Mouse (Mus musculus): Measurements from ENCODE around the gene Chrne.

Chrne gene

DNA sequence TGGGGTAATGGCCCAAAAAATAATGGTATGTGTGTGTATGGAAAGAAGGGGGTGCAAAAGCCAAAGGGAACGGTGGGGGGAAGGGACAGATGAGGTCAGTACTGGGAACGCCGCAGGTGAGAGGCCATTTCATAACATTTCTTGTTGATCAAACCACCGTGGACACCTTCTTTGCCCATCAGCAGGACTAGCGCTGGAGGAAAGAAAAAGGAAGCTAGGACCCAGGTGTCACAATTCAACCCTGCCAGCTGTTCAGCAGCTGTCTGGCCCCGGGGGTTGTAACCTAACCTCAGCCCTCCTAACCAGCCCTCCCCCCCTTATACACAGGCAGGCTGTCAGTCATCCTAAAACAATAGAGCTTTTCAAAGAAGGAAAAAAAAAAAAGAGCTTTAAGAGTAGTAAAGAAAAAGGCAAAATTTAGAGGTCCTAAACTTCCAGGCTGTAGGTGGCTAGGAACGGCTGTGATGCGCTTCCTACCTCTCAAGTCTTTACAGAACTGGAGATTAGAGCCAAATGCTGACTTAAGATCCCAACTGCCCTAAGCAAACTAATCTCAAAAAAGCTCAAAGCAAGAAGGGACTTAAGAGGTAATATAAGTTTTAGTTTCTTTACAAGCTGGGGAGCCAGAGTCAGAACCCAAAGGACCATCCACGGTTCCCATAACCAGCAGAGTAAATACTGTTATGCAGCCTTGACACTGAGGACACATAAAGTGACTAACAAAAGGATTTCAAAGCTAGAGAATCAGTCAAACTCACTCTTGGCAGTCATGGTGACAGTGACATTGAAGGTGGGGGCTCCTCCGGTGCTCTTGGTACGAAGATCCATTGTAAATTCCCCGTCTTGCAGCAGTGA lies 33.2 kb upstream of the Chrne start:
- no peak for DNase-seq (ENCODE audit: low spot score)

DNA sequence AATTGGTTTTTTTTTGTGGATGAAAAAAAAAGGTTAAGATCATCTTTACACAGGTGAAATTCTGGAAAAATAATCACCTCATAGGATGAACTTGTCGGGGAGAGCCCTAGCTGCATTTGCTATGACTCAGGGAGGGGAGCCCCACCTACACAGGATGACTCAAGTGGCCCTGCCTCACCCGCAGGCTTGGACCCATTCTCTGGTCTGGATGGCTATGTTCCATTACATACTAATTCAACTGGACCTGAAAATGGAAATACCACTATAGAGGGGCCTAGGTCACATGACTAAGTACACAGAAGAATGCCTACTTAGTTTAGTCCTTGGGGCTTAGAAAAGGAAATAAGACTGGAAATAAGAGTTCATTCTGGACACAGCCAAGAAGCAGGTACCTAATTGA lies 32.4 kb upstream of the Chrne start:
- DNase-seq (ENCODE audit: low spot score) = no peak

DNA sequence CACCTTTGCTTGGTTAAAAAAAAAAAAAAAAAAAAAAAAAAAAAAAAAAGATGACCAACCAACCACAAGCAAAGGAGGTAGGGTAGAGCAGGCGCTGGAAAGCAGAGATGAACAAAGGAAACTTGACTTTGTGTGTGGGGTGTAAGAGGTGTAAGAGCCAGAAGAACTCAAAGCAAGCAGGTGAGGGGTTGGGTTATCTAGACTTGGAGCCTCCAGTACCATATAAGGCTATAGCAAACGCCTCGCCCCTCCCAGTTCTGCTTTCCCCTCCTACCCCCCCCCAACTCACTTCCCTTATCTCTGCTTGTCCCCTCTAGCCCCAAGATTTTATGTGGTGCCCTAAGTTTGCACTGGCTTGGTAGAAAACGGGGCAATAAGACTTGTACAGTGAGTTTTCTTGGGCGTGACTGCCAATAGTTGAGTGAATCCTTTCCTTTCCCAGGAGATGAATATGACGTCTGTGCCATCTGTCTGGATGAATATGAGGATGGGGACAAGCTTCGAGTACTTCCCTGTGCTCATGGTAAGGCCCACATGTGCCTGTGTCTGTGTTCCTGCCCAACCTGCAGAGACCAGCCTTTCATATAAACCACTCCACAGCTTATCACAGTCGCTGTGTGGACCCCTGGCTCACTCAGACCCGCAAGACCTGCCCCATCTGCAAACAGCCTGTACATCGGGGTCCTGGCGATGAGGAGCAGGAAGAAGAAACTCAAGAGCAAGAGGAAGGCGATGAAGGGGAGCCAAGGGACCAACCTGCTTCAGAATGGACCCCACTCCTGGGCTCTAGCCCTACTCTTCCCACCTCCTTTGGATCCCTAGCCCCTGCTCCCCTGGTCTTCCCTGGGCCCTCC lies 31.5 kb upstream of the Chrne start:
- DNase-seq (ENCODE audit: low spot score) = no peak

DNA sequence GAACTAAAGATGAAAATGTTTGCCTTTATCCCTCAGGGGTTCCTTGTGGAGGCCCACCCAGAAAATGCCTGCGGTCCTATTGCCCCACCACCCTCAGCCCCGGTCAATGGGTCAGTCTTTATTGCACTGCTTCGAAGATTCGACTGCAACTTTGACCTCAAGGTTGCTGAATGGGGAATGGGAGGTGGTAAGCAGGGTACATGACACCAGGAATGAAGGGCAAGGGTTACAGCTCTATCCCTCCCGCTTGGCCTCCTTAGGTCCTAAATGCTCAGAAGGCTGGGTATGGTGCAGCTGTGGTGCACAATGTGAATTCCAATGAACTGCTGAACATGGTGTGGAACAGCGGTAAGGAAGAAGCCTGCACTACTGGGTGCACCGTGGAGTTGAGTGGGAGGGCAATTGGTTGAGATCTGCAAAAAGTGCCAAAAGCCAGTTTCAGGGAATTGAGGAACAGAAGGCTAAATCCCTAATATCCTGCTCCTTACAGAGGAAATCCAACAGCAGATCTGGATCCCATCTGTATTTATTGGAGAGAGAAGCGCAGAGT lies 30.2 kb upstream of the Chrne start:
- DNase-seq (ENCODE audit: low spot score) = no peak

DNA sequence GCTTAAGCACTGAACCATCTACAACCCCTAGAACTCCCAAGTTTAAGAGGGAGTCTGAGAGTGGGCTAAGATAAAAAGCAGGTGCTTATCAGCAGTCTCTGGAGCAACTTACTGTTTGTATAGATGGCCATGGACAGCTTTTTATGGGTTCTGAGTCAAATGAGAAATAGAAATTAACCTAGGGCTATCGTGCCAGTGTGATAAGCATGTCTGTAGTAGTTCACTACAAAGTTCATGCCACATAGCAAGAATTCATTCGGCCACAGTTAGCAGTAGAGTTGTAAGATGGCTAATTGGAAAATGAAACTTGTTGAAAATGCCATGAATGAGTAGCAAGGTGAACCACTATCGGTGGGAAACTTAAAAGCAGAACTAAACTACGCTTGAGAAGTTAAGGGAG lies 29.5 kb upstream of the Chrne start:
- no peak for DNase-seq (ENCODE audit: low spot score)

DNA sequence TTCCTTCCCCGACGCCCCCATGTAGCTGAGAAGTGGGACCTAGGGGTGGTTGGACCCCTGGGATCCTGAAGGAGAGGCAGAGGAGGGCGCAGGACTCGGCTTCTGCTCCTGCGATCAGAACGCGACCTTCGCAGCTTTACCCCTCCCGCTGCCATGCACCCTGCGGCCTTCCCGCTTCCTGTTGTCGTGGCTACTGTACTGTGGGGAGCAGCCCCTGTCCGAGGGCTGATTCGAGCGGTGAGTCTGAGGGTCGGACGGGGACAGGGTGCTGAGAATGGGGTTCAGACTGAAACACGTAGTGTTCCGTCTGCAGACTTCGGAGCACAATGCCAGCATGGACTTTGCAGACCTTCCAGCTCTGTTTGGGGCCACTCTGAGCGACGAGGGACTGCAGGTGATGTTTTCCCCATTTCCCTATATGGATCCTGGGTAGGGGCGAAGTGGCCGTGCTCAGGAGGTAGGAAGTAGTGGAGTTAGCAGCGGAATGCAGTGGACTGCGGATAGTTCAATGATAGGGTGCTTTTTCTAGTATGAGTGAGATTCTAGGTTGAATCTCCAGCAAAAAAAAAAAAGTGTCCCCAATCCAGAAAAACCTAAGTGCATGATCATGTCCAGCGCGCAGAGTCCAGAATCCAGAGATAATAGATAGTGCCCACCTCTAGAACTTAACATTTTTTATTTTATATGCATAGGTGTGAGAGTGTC lies 28.9 kb upstream of the Chrne start:
- no peak for DNase-seq (ENCODE audit: low spot score)

DNA sequence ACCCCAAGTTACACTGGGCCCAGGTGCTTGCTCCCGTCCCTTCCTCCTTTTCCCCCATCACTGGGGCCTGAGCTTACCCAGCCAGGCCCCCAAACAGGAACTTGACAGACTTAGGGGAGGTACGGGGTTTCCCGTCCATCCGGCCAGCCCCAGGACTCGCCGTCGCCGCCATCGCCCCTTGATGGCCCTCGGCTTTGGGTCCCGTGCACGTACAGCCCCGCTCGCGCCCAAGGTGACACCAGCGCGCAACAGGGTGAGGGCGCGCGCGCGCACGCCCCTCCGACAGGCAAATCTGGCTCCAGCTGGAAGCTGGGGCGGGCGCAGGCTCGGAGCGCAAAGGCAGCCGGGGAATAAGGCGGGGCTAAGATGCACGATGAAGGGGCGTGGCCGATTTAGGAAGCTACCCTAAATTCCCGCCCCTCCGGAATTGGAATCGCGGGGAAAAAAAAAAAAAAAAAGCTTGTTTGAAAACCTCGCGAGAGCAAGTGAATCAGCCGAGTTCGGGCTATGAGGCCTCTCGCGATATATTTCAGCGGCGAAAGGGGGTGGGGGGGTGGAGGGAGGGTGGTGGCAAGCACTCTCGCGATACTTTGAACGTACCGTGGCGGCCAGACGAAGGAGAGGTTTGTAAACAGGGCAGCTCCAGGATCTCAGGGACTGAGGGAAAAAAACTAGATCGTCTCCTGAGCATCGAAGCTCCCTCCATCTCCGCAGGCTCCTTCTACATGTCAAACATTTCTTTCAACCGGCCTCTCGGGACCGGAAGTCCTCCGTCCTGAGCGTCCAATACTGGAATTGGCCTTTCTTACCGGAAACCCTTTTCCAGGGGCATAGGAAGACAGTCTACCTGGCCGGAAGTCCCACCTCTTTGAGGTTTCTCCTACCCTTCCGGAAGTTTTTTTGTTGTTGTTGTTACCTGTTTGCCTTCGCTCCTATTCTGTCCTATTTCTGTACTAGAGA lies 28.0 kb upstream of the Chrne start, which contains the start of the genes Rnf167 and Slc25a11:
Rnf167 (plus strand) TSS at position 545 of the 960 bp plus-strand sequence.
Slc25a11 (minus strand) TSS at position 789 of the 960 bp plus-strand sequence.
- peak; percentile 95 for DNase-seq (ENCODE audit: low spot score)

DNA sequence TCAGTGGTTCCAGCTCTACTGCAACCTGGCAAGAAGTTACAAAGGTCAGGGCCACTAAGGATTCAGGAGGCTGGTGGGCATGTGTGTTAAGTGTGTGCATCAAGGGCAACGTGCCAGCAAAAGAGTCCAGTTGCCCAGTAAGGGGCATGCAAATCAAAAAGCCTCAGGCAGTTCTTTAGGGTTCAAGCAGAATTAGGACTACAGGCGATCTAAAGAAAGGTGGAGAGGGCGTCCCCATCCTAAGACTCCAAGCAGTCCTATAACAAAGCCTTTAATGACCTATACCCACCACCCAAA lies 27.2 kb upstream of the Chrne start:
- DNase-seq (ENCODE audit: low spot score) = no peak

DNA sequence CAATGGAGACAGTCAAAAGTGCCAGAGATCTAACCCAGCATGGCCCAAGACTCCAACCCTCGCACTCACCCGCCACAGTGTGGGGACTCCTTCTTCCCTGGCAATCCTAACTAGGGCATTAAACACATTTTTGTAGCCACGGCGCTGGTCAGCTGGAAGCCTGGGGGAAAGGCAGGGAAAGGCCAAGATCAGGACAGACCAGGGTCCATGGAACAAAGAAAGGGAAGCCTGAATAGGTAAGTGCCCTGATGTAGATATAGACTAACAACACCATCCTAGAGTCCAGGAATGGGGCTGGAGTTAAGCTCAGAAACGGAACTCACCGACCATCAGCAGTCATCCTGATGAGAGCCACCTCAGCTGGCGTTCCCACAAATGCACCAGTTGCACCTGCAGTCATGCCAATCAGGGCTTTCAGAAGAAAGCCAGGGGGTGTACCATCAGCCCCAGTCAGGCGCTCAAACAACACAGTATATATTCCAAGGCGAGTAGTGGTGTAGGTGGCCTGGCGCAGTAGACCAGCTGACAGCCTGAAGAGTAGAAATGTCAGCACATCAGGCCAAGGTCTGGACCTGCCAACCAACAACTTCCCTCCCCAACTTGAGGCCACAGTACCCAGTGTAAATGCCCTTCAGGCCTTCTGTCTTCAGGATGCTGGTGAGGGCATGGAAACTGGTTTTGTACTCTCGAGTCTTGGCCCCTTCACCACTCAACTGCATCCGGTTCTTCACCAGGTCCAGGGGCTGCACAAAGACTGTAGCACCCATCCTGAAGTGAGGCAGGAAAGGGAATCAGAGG lies 26.6 kb upstream of the Chrne start:
- DNase-seq (ENCODE audit: low spot score) = no peak

DNA sequence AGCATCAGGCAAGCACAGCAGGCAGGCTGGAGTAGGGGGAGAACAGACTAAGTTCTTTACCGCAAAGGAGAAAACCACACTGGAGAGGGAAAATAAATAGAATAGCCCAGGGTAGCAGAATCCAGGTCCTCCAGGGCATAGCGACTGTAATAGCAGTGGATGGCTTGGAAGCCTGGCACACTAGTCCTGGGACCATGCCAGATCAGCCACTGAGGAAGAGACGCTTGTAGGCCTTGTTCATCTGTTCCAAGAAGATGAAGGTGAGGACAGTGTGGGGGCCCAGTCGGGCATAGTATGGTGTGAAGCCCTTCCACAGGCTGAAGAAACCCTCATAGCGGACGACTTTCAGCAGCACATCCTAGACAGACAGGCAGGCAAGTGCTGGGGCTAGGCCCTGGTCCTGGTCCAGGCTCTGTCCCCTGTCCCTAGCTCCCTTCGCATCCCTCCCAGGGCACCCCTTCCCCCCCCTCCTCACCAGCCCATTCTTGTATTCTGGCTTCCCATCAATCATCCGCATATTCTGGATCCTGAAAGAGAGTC lies 25.6 kb upstream of the Chrne start:
- no peak for DNase-seq (ENCODE audit: low spot score)

DNA sequence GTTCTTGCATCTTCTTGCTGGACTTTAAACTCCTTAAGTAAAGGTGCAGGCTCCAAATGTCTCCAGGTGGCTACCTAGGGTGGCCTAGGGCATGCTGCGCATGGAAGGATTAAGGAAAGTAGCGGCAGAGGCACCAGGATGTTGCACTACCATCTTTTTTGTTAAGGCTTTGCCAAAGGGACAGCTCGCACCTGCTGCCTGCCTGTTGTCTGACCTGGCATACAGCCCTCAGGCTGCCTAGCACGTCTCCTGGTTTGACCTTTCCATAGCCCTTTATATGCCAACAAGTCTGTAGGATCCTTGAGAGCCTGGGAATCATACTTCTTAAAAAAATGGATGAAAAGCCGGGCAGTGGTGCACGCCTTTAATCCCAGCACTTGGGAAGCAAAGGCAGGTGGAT lies 24.0 kb upstream of the Chrne start:
- DNase-seq (ENCODE audit: low spot score) = no peak

DNA sequence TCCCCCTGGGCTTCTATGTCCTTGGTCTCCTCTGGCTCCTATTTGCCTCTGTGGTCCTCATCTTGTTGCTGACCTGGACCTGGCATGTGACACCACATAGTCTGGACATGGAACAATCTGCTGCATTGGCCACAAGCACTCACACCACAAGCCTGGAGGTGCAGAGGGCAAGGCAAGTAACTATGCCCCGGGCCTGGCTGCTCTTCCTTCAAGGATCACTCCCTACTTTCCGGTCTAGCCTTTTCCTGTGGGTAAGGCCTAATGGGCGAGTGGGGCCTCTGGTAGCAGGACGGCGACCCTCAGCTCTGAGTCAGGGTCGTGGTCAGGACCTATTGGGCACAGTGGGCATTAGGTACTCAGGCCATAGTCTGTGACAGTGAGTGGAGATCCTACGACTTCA lies 22.2 kb upstream of the Chrne start:
- no peak for DNase-seq (ENCODE audit: low spot score)

DNA sequence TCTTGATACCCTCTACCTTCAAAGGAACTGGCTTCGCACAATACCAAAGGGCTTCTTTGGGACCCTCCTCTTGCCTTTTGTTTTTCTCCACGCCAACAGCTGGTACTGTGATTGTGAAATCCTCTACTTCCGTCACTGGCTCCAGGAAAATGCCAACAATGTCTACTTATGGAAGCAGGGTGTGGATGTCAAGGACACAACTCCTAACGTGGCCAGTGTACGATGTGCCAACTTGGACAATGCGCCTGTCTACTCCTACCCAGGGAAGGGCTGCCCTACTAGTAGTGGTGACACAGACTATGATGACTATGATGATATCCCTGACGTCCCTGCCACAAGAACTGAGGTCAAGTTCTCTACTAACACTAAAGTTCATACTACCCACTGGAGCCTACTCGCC lies 21.0 kb upstream of the Chrne start:
- no peak for DNase-seq (ENCODE audit: low spot score)

DNA sequence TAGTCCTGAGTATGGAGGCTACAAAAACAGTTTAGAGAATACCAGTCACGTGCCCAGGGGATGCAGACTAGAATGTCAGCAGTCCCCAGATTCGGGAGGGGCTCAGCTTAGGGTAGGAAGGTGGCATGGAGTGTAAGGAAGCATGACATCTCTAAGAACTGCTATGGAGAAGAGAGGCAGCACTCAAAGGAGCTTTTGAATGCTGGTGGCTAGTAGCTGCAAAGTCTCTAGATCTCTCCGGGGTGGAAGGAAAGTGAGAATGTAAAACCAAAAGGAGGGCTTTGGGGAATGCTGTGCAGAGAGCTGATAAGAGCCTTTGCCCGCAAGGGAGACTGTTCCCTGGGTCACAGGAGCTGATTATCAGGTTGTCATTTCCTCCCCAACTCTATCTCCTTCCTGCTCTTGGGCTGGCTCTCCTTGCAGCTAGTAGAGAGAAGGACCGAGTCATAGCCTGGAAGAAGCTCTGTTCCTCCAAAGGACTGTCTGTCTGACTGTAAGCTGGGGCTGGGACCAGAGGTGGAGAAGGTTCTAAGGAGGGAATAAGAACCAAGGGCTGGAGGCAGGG lies 19.8 kb upstream of the Chrne start, which contains the start of gene Gp1ba:
Gp1ba (plus strand) TSS at position 409 of the 565 bp plus-strand sequence.
- DNase-seq (ENCODE audit: low spot score) = no peak

DNA sequence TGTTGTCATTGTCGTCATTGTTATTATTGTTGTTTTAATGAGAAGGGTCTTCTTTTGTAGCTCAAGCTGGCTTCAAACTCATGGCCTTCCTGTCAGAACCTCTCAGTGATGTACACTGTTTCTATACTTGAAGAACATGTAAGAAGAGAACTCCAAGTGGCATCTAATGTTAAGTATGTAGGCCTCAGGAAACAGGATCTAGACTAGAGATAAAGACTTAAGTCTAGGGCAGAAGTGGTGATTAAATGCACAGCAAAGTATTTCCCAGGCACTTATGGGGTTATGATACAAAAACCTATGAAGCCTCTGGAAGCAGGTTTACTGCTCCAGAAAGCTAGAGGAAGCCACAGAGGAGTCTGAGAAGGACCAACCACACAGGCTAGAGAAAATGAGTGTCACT lies 19.3 kb upstream of the Chrne start:
- no peak for DNase-seq (ENCODE audit: low spot score)

DNA sequence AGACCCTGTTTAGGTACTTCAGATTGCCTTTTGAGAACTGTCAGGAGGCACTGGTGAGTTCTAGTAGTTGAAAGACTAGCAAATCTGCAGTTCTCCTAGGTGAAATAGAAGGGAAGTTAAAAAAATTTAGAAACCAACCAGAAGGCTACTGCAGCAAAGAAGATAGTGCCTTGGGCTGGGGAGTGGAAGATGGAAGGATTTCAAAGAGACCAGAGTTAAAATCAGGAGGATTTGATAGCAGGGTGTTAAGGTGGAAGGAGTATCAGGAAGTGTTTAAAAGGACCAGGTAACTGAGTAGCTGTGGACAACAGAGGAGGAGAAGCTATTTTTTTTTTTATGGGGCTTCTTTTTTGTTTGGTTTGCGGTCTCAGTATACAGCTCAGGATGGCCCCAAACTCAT lies 18.7 kb upstream of the Chrne start:
- DNase-seq (ENCODE audit: low spot score) = no peak

DNA sequence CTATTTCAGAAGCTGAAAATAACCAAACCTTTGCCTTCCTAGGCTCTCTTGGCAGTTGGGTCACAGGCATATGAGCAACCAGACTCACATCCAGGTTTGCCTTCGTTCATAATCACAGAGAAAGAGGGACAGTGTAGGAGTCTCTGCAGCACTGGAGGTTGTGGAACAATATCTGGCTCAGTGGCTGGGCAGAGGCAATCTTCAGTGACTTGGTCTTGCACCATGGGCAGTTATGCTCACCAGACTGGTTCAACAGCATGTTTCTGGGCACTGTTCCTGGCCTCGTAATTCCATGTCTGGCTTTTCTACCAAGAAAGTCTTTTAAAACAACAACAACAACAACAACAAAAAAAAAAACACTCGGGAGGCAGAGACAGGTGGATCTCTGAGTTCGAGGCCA lies 16.6 kb upstream of the Chrne start:
- DNase-seq (ENCODE audit: low spot score) = no peak

DNA sequence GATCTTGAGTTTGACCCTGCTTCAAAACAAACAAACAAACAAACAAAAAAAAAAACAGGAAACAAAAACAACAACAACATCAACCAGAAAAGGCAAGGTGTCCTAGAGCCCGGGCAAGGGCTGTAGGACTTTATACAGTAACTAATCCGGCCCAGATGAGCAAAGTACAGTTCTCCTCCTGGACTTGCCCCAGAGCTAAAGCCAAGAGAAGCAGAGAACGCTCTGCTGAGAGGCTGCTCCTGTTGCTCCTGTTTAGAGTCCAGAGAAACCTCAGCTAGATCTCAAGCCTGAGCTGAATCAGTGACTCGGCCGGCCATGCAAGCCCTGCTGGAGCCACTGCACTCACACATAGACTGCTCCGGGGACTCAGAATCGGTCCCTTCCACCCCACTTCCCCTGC lies 11.1 kb upstream of the Chrne start:
- no peak for DNase-seq (ENCODE audit: low spot score)

DNA sequence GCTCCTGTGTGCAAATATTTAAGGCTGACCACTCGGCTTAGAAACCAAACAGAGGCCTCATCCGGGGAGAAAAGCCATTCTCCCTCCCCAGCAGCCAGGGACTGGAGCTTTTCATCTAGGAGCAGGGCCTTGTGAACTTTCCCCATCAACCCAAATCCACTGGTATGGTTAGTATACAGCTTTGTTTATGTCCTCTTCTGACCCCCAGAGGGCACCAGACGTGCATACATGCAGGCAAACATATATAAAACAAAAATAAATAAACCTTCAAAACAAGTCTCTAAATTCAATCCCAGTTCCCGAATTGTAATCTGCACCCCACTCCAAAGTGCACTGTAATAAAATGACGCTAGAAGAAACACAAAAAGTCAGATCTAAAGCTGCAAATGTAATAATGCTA lies 10.5 kb upstream of the Chrne start:
- DNase-seq (ENCODE audit: low spot score) = no peak

DNA sequence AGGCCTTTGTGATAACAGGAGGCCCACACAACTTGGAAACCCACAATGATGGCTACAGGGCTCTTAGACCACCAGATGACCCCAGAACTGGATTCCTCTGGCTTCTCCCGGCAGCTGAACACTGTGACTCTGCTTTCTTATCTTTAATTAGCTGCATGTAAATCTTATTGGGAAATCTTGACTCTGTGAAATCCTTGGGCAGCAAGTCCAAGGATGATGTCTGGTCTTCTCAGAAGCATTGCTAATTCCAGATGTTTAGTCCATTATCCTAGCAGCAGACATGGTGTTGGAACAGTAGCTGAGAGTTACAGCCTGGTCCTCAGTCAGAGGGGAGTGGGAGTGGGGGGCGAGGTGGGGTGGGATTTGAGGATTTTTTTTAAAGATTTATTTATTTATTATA lies 9.4 kb upstream of the Chrne start:
- no peak for DNase-seq (ENCODE audit: low spot score)

All from left cerebral cortex, adult 11 months (tissue).